Comparison of ENCODE assay signal across 14 mouse cellular contexts in genomic region chr8:77488215-77488606, GRCm38 (mm10). TPM values are rescaled to one million over a fixed set of nuclear protein-coding genes. Genes with fewer than 3 reads are reported as not detected.
DNase-seq lines count a peak whose midpoint lies in the region; ATAC-seq lines count a peak whose summit lies in the region.
"Had no signal": no experiment of that assay in that cellular context is flagged by ENCODE, and none has a peak within 500 bp of the region (broad histone marks: within the 10 kb centered on the region; RNA-seq: fewer than 3 reads in every experiment).

No protein-coding gene starts in this region.

- no peaks in the 10 kb centered on the region for H3K27me3 ChIP-seq in kidney, embryonic 16.5 days (ENCODE audit: insufficient read depth, low read length)
- H3K27me3 ChIP-seq: forebrain, embryonic 12.5 days; hindbrain, embryonic 15.5 days had no signal

- peaks cover 78% of the 10 kb centered on the region for H3K4me1 ChIP-seq in kidney, embryonic 16.5 days (ENCODE audit: insufficient read depth, low read length)
- H3K4me1 ChIP-seq: forebrain, embryonic 12.5 days had no signal

- H3K4me2 ChIP-seq in kidney, embryonic 16.5 days (replicated peaks; ENCODE audit: low read depth, low read length): no peak overlapping the region
- H3K4me2 ChIP-seq: forebrain, embryonic 12.5 days; hindbrain, embryonic 15.5 days had no signal

- no peak overlapping the region for H3K9ac ChIP-seq in kidney, embryonic 16.5 days (replicated peaks; ENCODE audit: low read length)
- H3K9ac ChIP-seq: forebrain, embryonic 12.5 days; hindbrain, embryonic 15.5 days had no signal

- peak; percentile 42 for DNase-seq in embryo, embryonic 10 days (ENCODE audit: low spot score)
- DNase-seq in embryo, embryonic 10.5 days (ENCODE audit: low spot score): no peak
- no peak for DNase-seq in kidney, postnatal 25 days
- DNase-seq in lung, postnatal 10 days: peak; percentile 34
- DNase-seq in lung, postnatal 25 days (ENCODE audit: low spot score): no peak
- DNase-seq in yolk sac, embryonic 10.5 days (ENCODE audit: low spot score): peak; percentile 43
- DNase-seq in right cerebral cortex, adult 2 months (ENCODE audit: low spot score in 2 of 2): no peak
- DNase-seq: cerebellum, adult 11-12 months; embryo, embryonic 11 days; gastrocnemius, postnatal 10 days had no signal

- peak; percentile 39; the same call in 1 of the 2 replicates for ATAC-seq in kidney, embryonic 16.5 days (ENCODE audit: low FRiP score, low TSS enrichment)

- WGBS in kidney, embryonic 16.5 days: 32% methylated on average over 4 of the region's 4 CpGs

- H3K4me3 ChIP-seq in kidney, embryonic 16.5 days (ENCODE audit: low read length): no peak overlapping the region
- H3K4me3 ChIP-seq: forebrain, embryonic 12.5 days; hindbrain, embryonic 15.5 days had no signal

- no peaks in the 10 kb centered on the region for H3K9me3 ChIP-seq in kidney, embryonic 16.5 days (ENCODE audit: low read length)
- H3K9me3 ChIP-seq: forebrain, embryonic 12.5 days; hindbrain, embryonic 15.5 days had no signal

- H3K36me3 ChIP-seq in kidney, embryonic 16.5 days (ENCODE audit: insufficient read depth, low read length): no peaks in the 10 kb centered on the region
- H3K36me3 ChIP-seq: forebrain, embryonic 12.5 days; hindbrain, embryonic 15.5 days had no signal

- H3K27ac ChIP-seq in kidney, embryonic 16.5 days (ENCODE audit: low read length): peak overlapping the region; percentile 77
- H3K27ac ChIP-seq: forebrain, embryonic 12.5 days; hindbrain, embryonic 15.5 days; macrophage had no signal

RNA-seq across cellular contexts. Expression of gene Arhgap10, which starts 29.5 kb away (rescaled TPM):
- 31.7 and 36.0 TPM in 2 replicates for polyA plus RNA-seq in kidney, embryonic 16.5 days (2015; fragmentation: Nextera tagmentation; extraction: Ambion mirVana)

Comparison
In these comparisons a context has a peak if more than half of its experiments do, and no peak if none do; other contexts are left out.
1. DNase-seq: peak in embryo, embryonic 10 days (single experiment), lung, postnatal 10 days (single experiment) and yolk sac, embryonic 10.5 days (single experiment); none in embryo, embryonic 10.5 days (single experiment), kidney, postnatal 25 days (0 of 2), lung, postnatal 25 days (single experiment) and right cerebral cortex, adult 2 months (0 of 2).